Mouse (Mus musculus): ENCODE results near the gene Hist1h2bn. TPM values are rescaled to one million over a fixed set of nuclear protein-coding genes. Genes with fewer than 3 reads are reported as not detected.
"Not testable (repeated sequence)": the region's sequence is repeated elsewhere in the genome, so short reads cannot be mapped to it uniquely, and the experiment has no call there.

Gene Hist1h2bn
- total RNA-seq, 1 experiment from 2014 or later = 105 TPM

DNA sequence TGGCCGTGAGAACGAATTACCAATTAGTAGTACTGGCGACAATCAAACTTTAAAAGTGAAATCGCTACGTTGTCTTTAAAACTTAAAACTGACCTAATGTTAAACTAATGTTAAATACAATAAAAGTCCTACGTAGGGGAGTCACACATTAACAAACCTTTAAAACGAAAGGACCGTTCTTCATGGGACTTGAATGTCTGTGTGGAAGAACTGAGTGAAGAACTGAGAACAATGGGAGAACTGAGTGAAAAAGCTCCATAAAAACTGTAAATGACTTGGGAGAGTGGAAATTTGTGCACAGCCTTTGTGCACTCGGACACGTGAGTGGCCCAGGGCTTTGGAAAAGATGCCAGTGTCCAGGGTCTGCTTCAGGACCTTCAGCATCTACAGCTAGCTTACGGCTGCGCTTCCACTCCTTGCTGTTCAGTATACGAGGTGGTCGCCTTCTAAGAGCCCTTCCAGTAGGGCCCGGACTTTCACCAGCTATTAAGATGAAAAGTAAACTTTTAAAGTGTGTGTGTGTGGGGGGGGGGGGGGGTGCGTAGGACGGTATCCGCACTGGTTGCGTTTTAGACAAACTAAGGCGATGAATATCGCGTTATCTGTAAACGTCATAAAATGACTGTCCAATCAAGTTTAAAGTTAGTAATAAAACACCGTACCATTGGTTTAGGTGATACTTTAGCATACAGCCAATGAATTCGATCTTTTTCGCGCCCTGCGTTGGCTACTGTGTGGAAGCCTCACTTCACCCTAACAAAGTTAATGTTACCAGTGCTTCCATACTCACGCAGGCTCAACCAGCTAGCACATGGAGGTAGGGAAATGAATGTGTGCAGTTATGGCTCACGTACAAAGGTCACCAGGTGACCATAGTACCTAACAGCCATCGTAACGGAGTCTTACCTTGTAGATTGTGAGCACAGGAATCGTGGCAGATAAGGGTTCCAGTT lies 25.2 kb downstream of the Hist1h2bn start:
- ATAC-seq (ENCODE audit: extremely low read depth, insufficient number of reproducible peaks, low FRiP score, poor library complexity, severe bottlenecking) = peak; percentile 89

DNA sequence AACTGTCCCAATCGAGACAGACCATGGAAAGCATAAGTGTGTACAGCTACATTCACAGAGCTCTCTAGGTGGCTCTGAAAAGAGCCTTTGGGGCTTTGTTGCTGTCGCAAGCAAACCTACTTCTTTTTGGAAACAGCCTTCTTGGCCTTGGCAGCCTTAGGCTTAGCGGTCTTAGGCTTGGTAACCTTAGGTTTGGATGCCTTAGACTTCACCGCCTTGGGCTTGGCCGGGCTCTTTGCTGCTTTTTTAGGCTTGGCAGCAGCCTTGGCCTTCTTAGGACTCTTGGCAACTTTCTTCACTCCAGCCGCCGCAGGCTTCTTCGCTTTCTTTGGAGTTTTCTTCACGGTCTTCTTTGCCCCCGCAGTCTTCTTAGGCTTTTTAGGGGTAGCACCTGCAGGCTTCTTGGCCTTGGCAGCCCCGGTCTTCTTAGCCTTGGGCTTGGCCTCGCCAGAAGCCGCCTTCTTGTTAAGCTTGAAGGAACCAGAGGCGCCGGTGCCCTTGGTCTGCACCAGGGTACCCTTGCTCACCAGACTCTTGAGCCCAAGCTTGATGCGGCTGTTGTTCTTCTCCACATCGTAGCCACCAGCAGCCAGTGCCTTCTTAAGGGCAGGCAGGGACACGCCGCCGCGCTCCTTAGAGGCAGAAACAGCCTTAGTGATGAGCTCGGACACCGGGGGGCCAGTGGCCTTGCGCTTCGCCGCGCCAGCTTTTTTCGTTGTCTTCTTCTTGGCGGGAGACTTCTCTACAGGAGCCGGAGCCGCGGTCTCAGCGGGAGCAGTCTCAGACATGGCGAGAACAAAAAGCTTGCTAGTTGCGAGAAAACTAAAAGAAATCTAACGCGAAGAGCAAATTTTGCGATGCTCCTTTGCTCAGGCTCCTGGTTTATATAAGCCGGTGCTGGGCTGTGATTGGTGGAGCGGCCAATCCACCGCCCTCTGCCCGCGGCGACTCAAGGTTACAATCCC lies 26.1 kb downstream of the Hist1h2bn start, which contains the start of gene Hist1h1b:
Gene Hist1h1b (minus strand): TSS at position 859 of the 965 bp plus-strand sequence.
- no peak for ATAC-seq (ENCODE audit: extremely low read depth, insufficient number of reproducible peaks, low FRiP score, poor library complexity, severe bottlenecking)

DNA sequence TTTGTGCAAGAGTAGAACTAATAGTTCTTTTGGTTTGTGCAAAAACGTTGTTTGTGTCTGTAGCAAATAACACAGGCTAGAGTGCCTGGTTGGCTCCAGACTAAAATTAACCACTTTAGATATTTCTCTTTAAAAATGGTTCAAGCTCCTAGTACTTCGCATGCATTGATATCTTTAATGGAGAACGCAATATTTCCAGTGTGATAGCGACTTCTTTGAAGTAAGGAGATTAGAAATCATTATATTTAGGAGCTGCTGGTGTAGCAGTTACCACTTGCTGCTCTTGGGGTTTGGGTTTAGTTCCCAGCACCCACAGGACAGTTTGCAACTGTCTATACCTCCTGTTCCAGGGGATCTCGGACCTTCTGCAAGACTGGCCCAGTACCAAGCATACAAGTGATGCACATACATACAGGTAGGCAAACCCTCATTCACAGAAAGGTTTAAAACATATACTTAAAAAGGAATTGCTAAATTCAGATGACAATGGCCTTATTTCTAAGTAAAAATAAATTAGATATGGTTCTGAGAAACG lies 27.2 kb downstream of the Hist1h2bn start:
- no peak for ATAC-seq (ENCODE audit: extremely low read depth, insufficient number of reproducible peaks, low FRiP score, poor library complexity, severe bottlenecking)

DNA sequence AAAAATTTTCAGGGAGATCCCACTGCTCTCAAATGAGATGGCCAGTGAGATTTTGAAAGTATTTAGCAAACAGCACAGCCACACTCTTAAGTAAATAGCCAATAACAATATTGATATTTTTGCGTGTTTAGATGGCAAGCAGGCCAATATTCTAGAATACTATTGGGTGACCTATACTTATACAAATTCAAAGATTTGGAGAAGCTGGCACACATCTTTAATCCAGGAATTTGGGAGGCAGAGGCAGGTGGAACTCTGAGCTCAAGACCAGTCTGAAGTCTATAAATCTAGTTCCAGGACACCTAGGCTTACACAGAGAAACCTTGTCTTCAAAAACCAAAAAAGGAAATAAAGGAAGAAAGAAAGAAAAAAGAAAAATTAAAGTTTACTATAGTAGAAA lies 27.7 kb downstream of the Hist1h2bn start:
- no peak for ATAC-seq (ENCODE audit: extremely low read depth, insufficient number of reproducible peaks, low FRiP score, poor library complexity, severe bottlenecking)

DNA sequence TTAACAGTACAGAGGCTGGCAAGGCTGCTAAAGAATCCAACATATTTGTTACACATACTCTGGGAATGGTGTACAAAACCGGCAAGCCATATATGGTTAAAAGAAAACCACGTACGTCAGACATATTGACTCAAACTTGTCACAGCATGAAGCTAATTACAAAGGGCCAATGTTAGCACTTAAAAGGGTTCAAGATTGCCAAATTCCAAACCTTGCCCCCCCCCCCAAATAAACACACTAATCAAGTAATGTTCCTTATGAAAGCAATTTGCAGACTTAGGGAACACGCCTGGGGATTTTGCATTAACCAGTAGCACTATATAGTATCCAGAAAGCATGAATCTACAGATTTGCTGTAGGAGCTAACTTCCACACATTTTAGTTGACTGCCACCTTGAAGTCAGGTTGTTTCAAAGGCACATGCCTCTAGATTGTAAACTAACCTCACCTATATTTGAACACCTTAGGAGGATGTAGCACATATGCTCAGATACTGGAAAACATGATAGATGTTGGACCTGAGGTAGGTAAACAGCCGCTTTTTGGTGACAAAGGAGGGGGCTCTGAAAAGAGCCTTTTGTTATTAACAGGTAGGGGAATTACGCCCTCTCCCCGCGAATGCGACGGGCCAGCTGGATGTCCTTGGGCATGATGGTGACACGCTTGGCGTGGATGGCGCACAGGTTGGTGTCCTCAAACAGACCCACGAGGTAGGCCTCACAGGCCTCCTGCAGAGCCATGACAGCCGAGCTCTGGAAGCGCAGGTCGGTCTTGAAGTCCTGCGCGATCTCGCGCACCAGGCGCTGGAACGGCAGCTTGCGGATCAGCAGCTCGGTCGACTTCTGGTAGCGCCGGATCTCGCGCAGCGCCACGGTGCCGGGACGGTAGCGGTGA lies 28.7 kb downstream of the Hist1h2bn start:
- not testable (repeated sequence) for ATAC-seq (ENCODE audit: extremely low read depth, insufficient number of reproducible peaks, low FRiP score, poor library complexity, severe bottlenecking)

DNA sequence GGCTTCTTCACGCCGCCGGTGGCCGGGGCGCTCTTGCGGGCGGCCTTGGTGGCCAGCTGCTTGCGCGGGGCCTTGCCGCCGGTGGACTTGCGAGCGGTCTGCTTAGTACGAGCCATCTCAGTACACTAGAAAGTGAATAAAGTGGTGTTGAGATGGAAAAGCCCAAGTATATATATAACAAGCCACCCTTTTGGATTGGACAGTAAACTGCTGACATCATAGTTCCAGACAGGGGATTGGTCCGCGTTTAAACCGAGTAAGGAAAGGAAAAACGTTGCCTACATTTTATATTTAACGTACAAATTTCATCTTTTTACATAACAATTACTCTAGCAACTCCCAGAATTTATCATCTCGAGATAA lies 29.3 kb downstream of the Hist1h2bn start, which contains the start of gene Hist1h3i:
Gene Hist1h3i (minus strand): TSS at position 116 of the 363 bp plus-strand sequence.
- peak; percentile 56 for ATAC-seq (ENCODE audit: extremely low read depth, insufficient number of reproducible peaks, low FRiP score, poor library complexity, severe bottlenecking)

DNA sequence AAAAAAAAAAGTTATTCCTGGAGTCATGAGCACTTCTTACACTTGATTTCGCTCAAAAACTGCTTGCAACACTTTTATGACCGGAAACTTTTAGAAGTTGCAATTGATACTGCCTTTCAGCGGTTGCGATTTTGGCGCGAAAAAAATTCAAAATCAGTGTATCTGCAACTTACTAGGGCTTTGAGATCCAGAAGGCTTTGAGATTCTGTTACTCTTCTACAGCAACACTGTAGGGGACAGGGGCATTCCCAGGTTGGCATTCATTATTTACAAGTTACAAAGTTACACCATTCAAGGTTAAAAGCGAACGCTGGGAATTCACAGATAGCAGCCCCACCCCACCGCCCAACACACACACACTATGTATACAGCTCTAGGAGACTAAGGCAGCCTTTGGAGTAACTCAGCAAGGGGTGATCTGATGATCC lies 29.8 kb downstream of the Hist1h2bn start:
- ATAC-seq (ENCODE audit: extremely low read depth, insufficient number of reproducible peaks, low FRiP score, poor library complexity, severe bottlenecking) = no peak

DNA sequence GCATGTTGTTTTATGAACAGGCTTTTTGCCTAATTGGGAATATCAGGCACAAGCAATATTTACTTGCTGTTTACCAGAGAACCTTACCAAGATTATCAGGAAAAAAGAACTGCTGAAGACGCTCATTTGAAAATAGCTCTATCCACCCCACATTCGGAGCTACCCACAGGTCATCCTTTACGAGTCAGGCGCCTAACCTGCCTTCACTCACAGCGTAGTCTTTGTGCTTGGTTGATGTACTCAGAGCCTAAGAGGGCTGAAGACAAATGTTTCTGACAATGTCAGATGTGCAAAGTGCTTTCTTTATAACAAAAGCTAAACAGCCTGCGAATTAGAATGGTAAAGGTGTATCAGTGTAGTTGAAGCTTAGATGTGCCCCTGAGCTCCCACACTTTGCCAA lies 30.4 kb downstream of the Hist1h2bn start:
- no peak for ATAC-seq (ENCODE audit: extremely low read depth, insufficient number of reproducible peaks, low FRiP score, poor library complexity, severe bottlenecking)

DNA sequence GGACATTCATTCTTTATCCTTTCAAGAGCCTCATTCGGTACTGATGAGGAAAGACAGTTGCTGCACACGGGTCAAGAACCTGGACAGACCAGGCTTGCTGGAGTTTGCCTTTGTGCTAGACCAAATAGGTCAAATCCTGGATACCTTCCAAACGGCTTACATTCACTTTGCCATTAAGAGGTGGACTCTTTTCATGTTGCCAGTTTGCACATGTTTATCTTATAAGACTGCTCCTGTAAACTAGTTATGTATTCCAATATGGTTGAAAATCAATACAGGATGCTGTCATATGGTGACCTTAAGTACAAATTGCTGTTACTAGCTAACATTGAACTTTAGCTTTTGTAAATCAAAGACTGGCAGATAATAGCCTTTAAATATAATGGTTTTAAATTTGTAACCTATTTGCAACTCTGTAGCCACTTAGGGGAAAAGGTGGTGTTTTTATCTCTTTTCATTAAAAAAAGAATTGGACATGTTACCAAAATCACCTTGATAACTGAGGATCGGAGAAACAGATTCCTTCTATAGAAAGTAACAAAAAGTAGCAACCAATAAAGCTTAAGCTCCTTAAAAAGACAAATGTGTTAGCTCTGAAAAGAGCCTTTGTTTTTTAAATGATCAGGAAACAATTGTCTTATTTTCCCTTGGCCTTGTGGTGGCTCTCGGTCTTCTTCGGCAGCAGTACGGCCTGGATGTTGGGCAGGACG lies 32.4 kb downstream of the Hist1h2bn start:
- no peak for ATAC-seq (ENCODE audit: extremely low read depth, insufficient number of reproducible peaks, low FRiP score, poor library complexity, severe bottlenecking)

DNA sequence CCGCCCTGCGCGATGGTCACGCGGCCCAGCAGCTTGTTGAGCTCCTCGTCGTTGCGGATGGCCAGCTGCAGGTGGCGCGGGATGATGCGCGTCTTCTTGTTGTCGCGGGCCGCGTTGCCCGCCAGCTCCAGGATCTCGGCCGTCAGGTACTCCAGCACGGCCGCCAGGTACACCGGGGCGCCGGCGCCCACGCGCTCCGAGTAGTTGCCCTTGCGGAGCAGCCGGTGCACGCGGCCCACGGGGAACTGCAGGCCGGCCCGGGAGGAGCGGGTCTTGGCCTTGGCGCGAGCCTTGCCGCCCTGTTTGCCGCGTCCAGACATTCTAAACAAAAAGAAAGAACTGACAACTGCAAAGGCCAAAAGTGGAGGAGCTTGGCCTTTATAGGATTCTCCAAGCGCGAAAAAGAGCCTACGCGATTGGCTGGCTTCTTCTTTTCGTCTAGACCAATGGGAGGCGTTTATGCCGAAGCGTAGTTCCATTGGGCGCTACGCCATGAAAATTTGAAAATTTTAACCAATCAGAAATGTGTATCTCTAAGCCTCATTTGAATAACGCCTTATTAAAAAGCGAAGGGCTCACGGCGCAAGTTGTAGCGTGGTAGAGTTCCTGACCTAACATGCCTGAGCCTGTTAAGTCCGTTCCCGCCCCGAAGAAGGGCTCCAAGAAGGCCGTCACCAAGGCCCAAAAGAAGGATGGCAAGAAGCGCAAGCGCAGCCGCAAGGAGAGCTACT lies 33.1 kb downstream of the Hist1h2bn start, which contains the start of the genes Hist1h2an and Hist1h2bp:
Gene Hist1h2an (minus strand): TSS at position 320 of the 731 bp plus-strand sequence.
Gene Hist1h2bp (plus strand): TSS at position 563 of the 731 bp plus-strand sequence.
- peak; percentile 95 for ATAC-seq (ENCODE audit: extremely low read depth, insufficient number of reproducible peaks, low FRiP score, poor library complexity, severe bottlenecking)

DNA sequence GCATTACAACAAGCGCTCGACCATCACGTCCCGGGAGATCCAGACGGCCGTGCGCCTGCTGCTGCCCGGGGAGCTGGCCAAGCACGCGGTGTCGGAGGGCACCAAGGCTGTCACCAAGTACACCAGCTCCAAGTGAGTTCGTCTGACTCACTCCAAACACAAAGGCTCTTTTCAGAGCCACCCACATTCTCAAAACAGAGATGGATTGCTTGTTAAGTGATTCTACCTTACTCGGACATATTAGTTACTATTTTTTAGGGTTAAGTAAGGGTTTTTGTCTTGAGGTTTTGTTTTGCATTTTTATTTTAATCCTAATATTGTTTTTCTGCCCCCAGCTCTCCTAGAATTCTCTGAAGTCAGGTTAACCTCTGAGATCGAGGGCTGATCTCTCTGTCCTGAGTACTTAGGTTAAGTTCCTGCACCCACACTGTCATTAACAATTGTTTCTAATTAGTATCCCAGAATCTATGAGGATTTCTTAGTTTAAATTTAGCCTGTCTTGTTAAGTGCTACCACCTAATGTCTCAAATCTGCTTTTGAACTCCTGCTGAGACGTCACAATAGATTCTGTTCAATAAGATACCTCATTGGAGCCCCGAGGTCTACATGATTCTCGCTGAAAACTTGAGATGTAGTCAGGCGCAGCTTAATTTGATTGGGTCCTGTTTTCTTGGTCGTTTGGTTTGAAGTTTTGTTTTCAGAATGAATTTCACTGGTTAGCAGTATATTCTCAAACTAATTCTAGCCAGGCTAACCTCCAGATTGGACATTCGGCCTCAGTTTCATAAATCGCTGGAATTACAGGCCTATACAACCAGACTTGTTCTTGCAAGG lies 34.1 kb downstream of the Hist1h2bn start:
- ATAC-seq (ENCODE audit: extremely low read depth, insufficient number of reproducible peaks, low FRiP score, poor library complexity, severe bottlenecking) = no peak

DNA sequence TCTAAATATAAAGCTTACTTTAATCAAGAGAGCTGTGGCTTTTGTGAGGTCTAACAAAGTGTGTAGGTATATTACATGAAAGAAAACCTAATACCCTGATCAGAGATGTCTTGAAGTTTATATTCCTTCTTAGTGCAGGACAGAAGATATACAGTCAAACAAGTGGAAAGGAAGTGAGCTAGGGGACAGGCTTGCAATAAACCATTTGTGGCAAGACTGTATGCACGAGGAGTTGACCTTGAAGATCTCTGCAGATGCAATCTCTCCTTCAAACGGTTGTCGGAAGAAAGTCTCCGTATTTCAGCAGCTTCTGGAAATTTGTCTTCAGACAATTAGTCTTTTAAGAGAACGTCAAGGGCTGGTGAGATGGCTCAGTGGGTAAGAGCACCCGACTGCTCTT lies 36.0 kb downstream of the Hist1h2bn start:
- no peak for ATAC-seq (ENCODE audit: extremely low read depth, insufficient number of reproducible peaks, low FRiP score, poor library complexity, severe bottlenecking)

DNA sequence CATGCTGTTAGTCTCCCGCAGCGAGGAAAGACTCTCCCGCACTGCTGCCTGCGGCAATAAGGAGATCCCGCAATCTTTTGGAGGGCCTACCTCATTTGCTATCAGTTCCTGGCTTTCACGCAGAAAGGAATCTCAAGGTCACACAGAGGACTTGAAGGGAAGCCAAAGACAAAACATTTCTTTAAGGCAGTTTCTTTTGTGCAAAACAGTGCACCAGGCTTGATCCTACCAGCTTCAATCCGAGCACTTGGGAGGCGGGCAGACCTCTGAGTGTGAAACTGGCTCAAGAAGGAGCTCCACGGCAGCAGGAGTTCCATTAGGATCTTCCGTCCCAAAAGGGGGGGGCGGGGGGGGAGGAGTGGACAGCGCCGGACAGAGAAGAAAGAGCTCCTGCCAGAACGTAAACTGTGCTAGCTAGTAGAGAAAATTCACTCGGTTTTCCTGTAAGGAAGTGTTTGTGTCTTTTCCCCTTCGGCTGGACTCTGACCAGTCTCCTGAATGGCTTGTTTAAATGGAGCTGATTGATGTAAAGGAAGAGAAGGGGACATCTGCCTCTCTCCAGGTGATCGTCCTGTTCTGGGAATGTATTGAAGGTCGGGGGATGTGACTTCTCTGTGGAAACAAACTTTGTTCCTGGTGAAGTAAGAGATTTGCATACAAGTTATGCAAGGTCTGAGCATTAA lies 36.8 kb downstream of the Hist1h2bn start:
- ATAC-seq (ENCODE audit: extremely low read depth, insufficient number of reproducible peaks, low FRiP score, poor library complexity, severe bottlenecking) = no peak

DNA sequence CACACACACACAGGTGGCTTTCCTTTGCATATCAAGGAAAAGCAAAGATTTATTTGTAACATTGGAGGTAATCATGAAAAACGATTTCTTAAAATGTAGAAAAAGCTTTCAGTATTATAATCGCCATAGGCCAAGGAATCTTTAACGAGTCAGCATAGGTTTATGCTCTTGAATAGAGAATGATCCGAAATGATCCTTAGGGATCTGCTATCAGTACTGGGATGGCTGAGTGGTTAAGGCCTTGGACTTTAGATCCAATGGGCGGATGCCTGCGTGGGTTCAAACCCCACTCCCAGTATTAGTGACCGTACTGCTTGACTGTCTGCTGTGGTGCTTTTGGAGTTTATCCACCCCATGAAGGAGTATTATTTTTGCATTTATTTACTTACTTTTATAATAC lies 41.7 kb downstream of the Hist1h2bn start:
- no peak for ATAC-seq (ENCODE audit: extremely low read depth, insufficient number of reproducible peaks, low FRiP score, poor library complexity, severe bottlenecking)

DNA sequence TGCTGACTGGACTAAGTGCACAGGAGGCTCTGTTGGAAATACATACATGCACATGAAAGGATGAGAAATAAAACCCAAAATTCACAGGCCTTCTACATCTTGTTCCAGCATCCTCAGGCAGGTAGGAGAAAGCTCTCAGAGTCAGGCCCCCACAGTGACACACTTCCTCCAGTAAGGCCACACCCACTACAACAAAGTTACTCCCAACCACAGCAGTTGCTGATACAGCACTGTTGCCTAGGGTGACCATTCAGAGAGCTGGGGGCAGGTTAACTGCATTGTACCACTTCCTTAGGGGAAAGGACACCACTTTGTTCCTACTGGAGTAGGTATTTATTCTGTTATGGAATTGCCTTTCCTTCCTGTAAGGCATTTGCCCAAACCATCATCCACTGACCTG lies 43.2 kb downstream of the Hist1h2bn start:
- 0 out of 2 replicates have a peak, but pooled peaks have one; percentile 34 for ATAC-seq (ENCODE audit: extremely low read depth, insufficient number of reproducible peaks, low FRiP score, poor library complexity, severe bottlenecking)
